Mouse (Mus musculus) liver, postnatal 0 days (tissue): Measurements from ENCODE around the gene Numb.

Experiments used
- CTCF ChIP-seq: sonication (generic); IDR thresholded peaks from 2 replicates; pipeline ENCODE4 v1.5.1; 2016; ENCODE audit warnings: antibody characterized with exemption, low read depth
- EP300 ChIP-seq: IDR thresholded peaks from 2 replicates; pipeline ENCODE4 v1.6.1; 2016; ENCODE audit warnings: antibody characterized with exemption, low read depth, mild to moderate bottlenecking

GRCm38 (mm10) chr12:83749186-83749585 lies 172.5 kb downstream of the Numb start:
- TF ChIP-seq CTCF (no peak), EP300 (no peak)
